Mouse (Mus musculus) hindbrain, embryonic 16.5 days (tissue): ENCODE results near the gene Itm2b. TPM values are rescaled to one million over a fixed set of nuclear protein-coding genes. Genes with fewer than 3 reads are reported as not detected.

Experiments
- ATAC-seq: fragments of 200-750 bp; cut with Nextera tagmentation; 2 replicates; pipeline ENCODE4 v1.8.0; 2017; ENCODE audit warnings: moderate TSS enrichment, moderate library complexity
- H3K27ac ChIP-seq: fragments of 300-500 bp; sonication (generic); 2 replicates; pipeline ENCODE4 v1.5.1; 2014; ENCODE audit warnings: low read depth, mild to moderate bottlenecking, control low read depth, low read length, moderate library complexity
- H3K27me3 ChIP-seq: fragments of 300-500 bp; sonication (generic); replicated peaks from 2 replicates; pipeline ENCODE4 v1.6.1; 2014; ENCODE audit warnings: low read length; ENCODE audit not compliant: control insufficient read depth, insufficient read depth
- H3K36me3 ChIP-seq: fragments of 300-500 bp; sonication (generic); 2 replicates; pipeline ENCODE4 v1.6.1; 2014; ENCODE audit warnings: mild to moderate bottlenecking, low read length, moderate library complexity, mixed read lengths; ENCODE audit not compliant: control insufficient read depth, insufficient read depth
- H3K4me1 ChIP-seq: fragments of 300-500 bp; sonication (generic); 2 replicates; pipeline ENCODE4 v1.6.1; 2014; ENCODE audit warnings: low read depth, low read length; ENCODE audit not compliant: control insufficient read depth, insufficient read depth
- H3K4me2 ChIP-seq: fragments of 300-500 bp; sonication (generic); 2 replicates; pipeline ENCODE4 v1.6.1; 2014; ENCODE audit warnings: mild to moderate bottlenecking, low read length, control low read depth, moderate library complexity
- H3K4me3 ChIP-seq: fragments of 300-500 bp; sonication (generic); 2 replicates; pipeline ENCODE4 v1.5.1; 2014; ENCODE audit warnings: mild to moderate bottlenecking, low read length, control low read depth, moderate library complexity
- H3K9ac ChIP-seq: fragments of 300-500 bp; sonication (generic); 2 replicates; pipeline ENCODE4 v1.6.1; 2014; ENCODE audit warnings: low read depth, mild to moderate bottlenecking, control low read depth, low read length, moderate library complexity
- H3K9me3 ChIP-seq: fragments of 300-500 bp; sonication (generic); 2 replicates; pipeline ENCODE4 v1.6.1; 2014; ENCODE audit warnings: mild to moderate bottlenecking, low read length, moderate library complexity; ENCODE audit not compliant: control insufficient read depth
- WGBS: fragments of 180-500 bp; shearing (Covaris S2); extraction: QIAGEN DNeasy Blood & Tissue Kit; methylation state at CpG from one replicate; pipeline ENCODE4 v1.1.7; 2014; 5-methylcytosine and 5-hydroxymethylcytosine counted together
- polyA plus RNA-seq: library from polyadenylated mRNA; unstranded; fragments of >200 nt; fragmentation: Nextera tagmentation; extraction: Ambion mirVana; gene quantifications from 2 replicates; pipeline ENCODE4 v1.2.1, GENCODE M21; 2015

Gene Itm2b
- polyA plus RNA-seq, 1 experiment from 2014 or later: 849 TPM

- no peak for ATAC-seq
- no peak overlapping the region for H3K9ac ChIP-seq
- no peak overlapping the region for H3K4me2 ChIP-seq
- H3K4me3 ChIP-seq: no peak overlapping the region
- 77% methylated on average over 3 of the region's 3 CpGs for WGBS
- H3K27ac ChIP-seq: no peak overlapping the region
- no peaks in the 10 kb centered on the region for H3K27me3 ChIP-seq
- H3K9me3 ChIP-seq: no peaks in the 10 kb centered on the region
- no peaks in the 10 kb centered on the region for H3K4me1 ChIP-seq
- no peaks in the 10 kb centered on the region for H3K36me3 ChIP-seq
These were observed 45.5 kb downstream of the Itm2b start for GRCm38 (mm10) chr14:73339615-73340014.

- Histone ChIP-seq H3K36me3 (no peaks in the 10 kb centered on the region), H3K9me3 (no peaks in the 10 kb centered on the region), H3K4me3 (no peak overlapping the region), H3K9ac (no peak overlapping the region), H3K4me1 (no peaks in the 10 kb centered on the region), H3K4me2 (no peak overlapping the region), H3K27me3 (no peaks in the 10 kb centered on the region), H3K27ac (no peak overlapping the region)
- ATAC-seq: no peak
- 82% methylated on average over 6 of the region's 6 CpGs for WGBS
These were observed 48.6 kb downstream of the Itm2b start for GRCm38 (mm10) chr14:73336316-73337080.

GRCm38 (mm10) chr14:73334926-73335805, 49.9 kb downstream of the Itm2b start:
- H3K9me3 ChIP-seq: no peaks in the 10 kb centered on the region
- no peak overlapping the region for H3K9ac ChIP-seq
- no peak for ATAC-seq
- no peaks in the 10 kb centered on the region for H3K27me3 ChIP-seq
- H3K4me3 ChIP-seq: no peak overlapping the region
- H3K4me1 ChIP-seq: no peaks in the 10 kb centered on the region
- WGBS: 63% methylated on average over 22 of the region's 22 CpGs
- no peak overlapping the region for H3K27ac ChIP-seq
- H3K4me2 ChIP-seq: peak overlapping the region; percentile 18; the same call in 1 of the 2 replicates
- H3K36me3 ChIP-seq: no peaks in the 10 kb centered on the region

- Histone ChIP-seq H3K36me3 (no peaks in the 10 kb centered on the region), H3K9ac (no peak overlapping the region), H3K4me3 (no peak overlapping the region), H3K27ac (no peak overlapping the region), H3K9me3 (no peaks in the 10 kb centered on the region), H3K27me3 (no peaks in the 10 kb centered on the region), H3K4me1 (no peaks in the 10 kb centered on the region), H3K4me2 (no peak overlapping the region)
- no peak for ATAC-seq
- 93% methylated on average over 3 of the region's 3 CpGs for WGBS
These were observed 51.2 kb downstream of the Itm2b start for GRCm38 (mm10) chr14:73333880-73334279.

GRCm38 (mm10) chr14:73331386-73331785, 53.7 kb downstream of the Itm2b start:
- H3K27ac ChIP-seq: no peak overlapping the region
- H3K27me3 ChIP-seq: no peaks in the 10 kb centered on the region
- 88% methylated on average over 4 of the region's 4 CpGs for WGBS
- no peak overlapping the region for H3K4me3 ChIP-seq
- no peak for ATAC-seq
- H3K4me1 ChIP-seq: peaks cover 3% of the 10 kb centered on the region
- H3K4me2 ChIP-seq: no peak overlapping the region
- H3K9me3 ChIP-seq: no peaks in the 10 kb centered on the region
- no peaks in the 10 kb centered on the region for H3K36me3 ChIP-seq
- H3K9ac ChIP-seq: no peak overlapping the region

GRCm38 (mm10) chr14:73329871-73330270, 55.2 kb downstream of the Itm2b start:
- WGBS: 88% methylated on average over 2 of the region's 2 CpGs
- Histone ChIP-seq H3K27me3 (no peaks in the 10 kb centered on the region), H3K9ac (no peak overlapping the region), H3K36me3 (no peaks in the 10 kb centered on the region), H3K27ac (no peak overlapping the region), H3K4me3 (no peak overlapping the region), H3K9me3 (no peaks in the 10 kb centered on the region), H3K4me2 (no peak overlapping the region), H3K4me1 (peaks cover 3% of the 10 kb centered on the region)
- ATAC-seq: no peak

- H3K4me3 ChIP-seq: peak overlapping the region; percentile 97
- WGBS: 8% methylated on average over 8 of the region's 8 CpGs
- no peaks in the 10 kb centered on the region for H3K36me3 ChIP-seq
- H3K4me2 ChIP-seq: peak overlapping the region; percentile 73
- no peaks in the 10 kb centered on the region for H3K9me3 ChIP-seq
- peak overlapping the region; percentile 97 for H3K9ac ChIP-seq
- H3K4me1 ChIP-seq: peaks cover 11% of the 10 kb centered on the region
- peak overlapping the region; percentile 97 for H3K27ac ChIP-seq
- ATAC-seq: peak; percentile 19
- H3K27me3 ChIP-seq: no peaks in the 10 kb centered on the region
These were observed 58.6 kb downstream of the Itm2b start for GRCm38 (mm10) chr14:73326511-73326910.

- H3K9ac ChIP-seq: peak within 1 kb of the TSS; percentile 97
- peak within 1 kb of the TSS; percentile 97 for H3K4me3 ChIP-seq
- WGBS: under 1% methylated on average over 88 of the region's 135 CpGs
- peak within 1 kb of the TSS; percentile 97 for H3K27ac ChIP-seq
- no peaks in the 10 kb centered on the region for H3K27me3 ChIP-seq
- no peaks in the 10 kb centered on the region for H3K9me3 ChIP-seq
- peak within 1 kb of the TSS; percentile 94 for H3K4me2 ChIP-seq
- ATAC-seq: peak; percentile 90
- no peaks in the 10 kb centered on the region for H3K36me3 ChIP-seq
- peaks cover 11% of the 10 kb centered on the region for H3K4me1 ChIP-seq
These were observed 59.4 kb downstream of the Itm2b start, which contains the start of gene Rb1 for GRCm38 (mm10) chr14:73325456-73326381. Gene Rb1, minus strand, starts transcription at chr14:73325822.
